Mouse (Mus musculus) urinary bladder, adult 18-20 months (tissue): ENCODE measurements around the gene Chaf1b.
A peak's percentile ranks its signal among the peaks of the same experiment; 100 is the strongest.

Experiments used
- DNase-seq, 2 experiments: peaks; one replicate each; pipeline ENCODE4 v3.0.0; 2022; ENCODE audit warnings: low spot score in 2 of 2, mixed read lengths in 2 of 2

The Chaf1b gene

GRCm38 (mm10) chr16:93883423-93884085, at the start of gene Chaf1b:
Gene Chaf1b (plus strand): TSS chr16:93883901.
- DNase-seq = peak; percentile 94 to 99

- DNase-seq = no peak
Measured at GRCm38 (mm10) chr16:93834076-93834475, 49.6 kb upstream of the Chaf1b start.

GRCm38 (mm10) chr16:93839049-93839448, 44.7 kb upstream of the Chaf1b start:
- DNase-seq = no peak

- DNase-seq = no peak
Measured at GRCm38 (mm10) chr16:93850527-93850926, 33.2 kb upstream of the Chaf1b start.

- DNase-seq = no peak
Measured at GRCm38 (mm10) chr16:93859967-93860366, 23.7 kb upstream of the Chaf1b start.

GRCm38 (mm10) chr16:93860686-93861085, 23.0 kb upstream of the Chaf1b start:
- DNase-seq = no peak

- no peak for DNase-seq
Measured at GRCm38 (mm10) chr16:93874841-93875240, 8.9 kb upstream of the Chaf1b start.

- no peak for DNase-seq
Measured at GRCm38 (mm10) chr16:93877612-93878380, 5.9 kb upstream of the Chaf1b start.

GRCm38 (mm10) chr16:93884086-93884721, 503 bp downstream of the Chaf1b start:
- no peak for DNase-seq

GRCm38 (mm10) chr16:93884722-93885113, 1.0 kb downstream of the Chaf1b start:
- no peak for DNase-seq

- no peak for DNase-seq
Measured at GRCm38 (mm10) chr16:93888481-93888880, 4.8 kb downstream of the Chaf1b start.

GRCm38 (mm10) chr16:93890948-93891604, 7.4 kb downstream of the Chaf1b start:
- no peak for DNase-seq

GRCm38 (mm10) chr16:93893285-93893684, 9.6 kb downstream of the Chaf1b start:
- DNase-seq = no peak

GRCm38 (mm10) chr16:93903027-93903426, 19.3 kb downstream of the Chaf1b start:
- DNase-seq = no peak

- DNase-seq = peak; percentile 14 to 53
Measured at GRCm38 (mm10) chr16:93906156-93907014, 22.7 kb downstream of the Chaf1b start.

- no peak for DNase-seq
Measured at GRCm38 (mm10) chr16:93907761-93908160, 24.1 kb downstream of the Chaf1b start.

- no peak for DNase-seq
Measured at GRCm38 (mm10) chr16:93908196-93908595, 24.5 kb downstream of the Chaf1b start.

- no peak for DNase-seq
Measured at GRCm38 (mm10) chr16:93909936-93910335, 26.2 kb downstream of the Chaf1b start.

- DNase-seq = no peak
Measured at GRCm38 (mm10) chr16:93910735-93911665, 27.3 kb downstream of the Chaf1b start.

- DNase-seq = no peak
Measured at GRCm38 (mm10) chr16:93912158-93912557, 28.5 kb downstream of the Chaf1b start.
